Mouse (Mus musculus) kidney, embryonic 14.5 days (tissue): Measurements from ENCODE around the gene Spryd3. TPM values are rescaled to one million over a fixed set of nuclear protein-coding genes. Genes with fewer than 3 reads are reported as not detected.
A peak's percentile ranks its signal among the peaks of the same experiment; 100 is the strongest.

Experiments
- ATAC-seq: fragments of 200-750 bp; cut with Nextera tagmentation; 2 replicates; pipeline ENCODE4 v1.8.0; 2017; ENCODE audit warnings: moderate number of reproducible peaks, mild to moderate bottlenecking, moderate TSS enrichment, moderate library complexity; ENCODE audit not compliant: low FRiP score, low TSS enrichment
- H3K27ac ChIP-seq: fragments of 300-500 bp; sonication (generic); 2 replicates; pipeline ENCODE4 v1.5.1; 2014; ENCODE audit warnings: low read depth, mild to moderate bottlenecking, low read length, moderate library complexity, mixed read lengths
- H3K27me3 ChIP-seq: fragments of 300-500 bp; sonication (generic); 2 replicates; pipeline ENCODE4 v1.6.1; 2014; ENCODE audit warnings: mild to moderate bottlenecking, low read length; ENCODE audit not compliant: control insufficient read depth, insufficient read depth
- H3K36me3 ChIP-seq: fragments of 300-500 bp; sonication (generic); 2 replicates; pipeline ENCODE4 v1.6.1; 2014; ENCODE audit warnings: low read length, mixed read lengths; ENCODE audit not compliant: control insufficient read depth, insufficient read depth
- H3K4me1 ChIP-seq: fragments of 300-500 bp; sonication (generic); 2 replicates; pipeline ENCODE4 v1.6.1; 2014; ENCODE audit warnings: low read length, mixed read lengths; ENCODE audit not compliant: control insufficient read depth, insufficient read depth
- H3K4me2 ChIP-seq: fragments of 300-500 bp; sonication (generic); replicated peaks from 2 replicates; pipeline ENCODE4 v1.6.1; 2014; ENCODE audit warnings: low read depth, mild to moderate bottlenecking, low read length
- H3K4me3 ChIP-seq: fragments of 300-500 bp; sonication (generic); 2 replicates; pipeline ENCODE4 v1.5.1; 2014; ENCODE audit warnings: mild to moderate bottlenecking, low read length
- H3K9ac ChIP-seq: fragments of 300-500 bp; sonication (generic); 2 replicates; pipeline ENCODE4 v1.6.1; 2014; ENCODE audit warnings: low read depth, mild to moderate bottlenecking, low read length, moderate library complexity
- H3K9me3 ChIP-seq: fragments of 300-500 bp; sonication (generic); 2 replicates; pipeline ENCODE4 v1.6.1; 2016; ENCODE audit warnings: low read length; ENCODE audit not compliant: control insufficient read depth
- WGBS: fragments of 180-500 bp; shearing (Covaris S2); extraction: QIAGEN DNeasy Blood & Tissue Kit; methylation state at CpG from one replicate; pipeline ENCODE4 v1.1.7; 2014; 5-methylcytosine and 5-hydroxymethylcytosine counted together
- polyA plus RNA-seq: library from polyadenylated mRNA; unstranded; fragments of >200 nt; fragmentation: Nextera tagmentation; extraction: Ambion mirVana; gene quantifications from 2 replicates; pipeline ENCODE4 v1.2.1, GENCODE M21; 2014

Spryd3 gene
- polyA plus RNA-seq, 1 experiment from 2014 or later = 11.1 TPM

DNA sequence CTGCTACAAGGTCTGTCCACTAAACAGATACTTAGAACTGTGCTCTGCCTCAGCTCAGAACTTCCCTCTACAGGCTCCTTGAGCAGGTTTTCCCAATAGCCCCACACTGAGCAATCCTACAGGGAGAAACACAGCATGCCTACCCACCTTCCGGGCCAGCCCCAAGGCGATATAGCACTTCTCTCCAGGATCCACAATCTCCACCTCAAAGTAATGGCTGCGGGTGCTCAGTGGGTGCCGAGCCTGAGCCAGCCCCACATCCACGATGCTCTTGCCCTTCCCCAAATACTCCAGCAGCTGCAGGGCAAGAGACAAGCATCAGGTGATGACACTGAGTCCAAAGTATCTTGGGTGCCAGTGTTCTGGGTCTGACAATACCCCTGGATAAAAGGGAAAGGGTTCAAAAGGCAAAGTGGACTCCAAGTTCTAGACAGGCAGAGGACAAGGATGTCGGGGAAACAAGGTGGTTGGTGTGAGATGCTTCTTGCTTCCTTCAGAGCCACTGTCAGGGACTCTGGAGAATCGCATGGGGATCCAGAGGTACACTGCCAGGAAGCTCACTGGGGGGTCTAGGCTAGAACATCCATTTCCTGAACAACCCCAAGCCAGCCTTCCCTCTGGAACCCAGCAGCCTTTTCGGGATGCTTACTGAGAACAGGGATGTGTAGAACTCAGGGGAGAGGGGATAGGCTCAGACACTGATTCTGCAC lies 16.8 kb downstream of the Spryd3 start:
- Histone ChIP-seq H3K4me3 (no peak overlapping the region), H3K4me1 (no peaks in the 10 kb centered on the region), H3K36me3 (peaks cover 67% of the 10 kb centered on the region), H3K27ac (no peak overlapping the region), H3K9ac (no peak overlapping the region), H3K4me2 (no peak overlapping the region), H3K27me3 (no peaks in the 10 kb centered on the region), H3K9me3 (no peaks in the 10 kb centered on the region)
- ATAC-seq = no peak
- WGBS = 78% methylated on average over 8 of the region's 8 CpGs

DNA sequence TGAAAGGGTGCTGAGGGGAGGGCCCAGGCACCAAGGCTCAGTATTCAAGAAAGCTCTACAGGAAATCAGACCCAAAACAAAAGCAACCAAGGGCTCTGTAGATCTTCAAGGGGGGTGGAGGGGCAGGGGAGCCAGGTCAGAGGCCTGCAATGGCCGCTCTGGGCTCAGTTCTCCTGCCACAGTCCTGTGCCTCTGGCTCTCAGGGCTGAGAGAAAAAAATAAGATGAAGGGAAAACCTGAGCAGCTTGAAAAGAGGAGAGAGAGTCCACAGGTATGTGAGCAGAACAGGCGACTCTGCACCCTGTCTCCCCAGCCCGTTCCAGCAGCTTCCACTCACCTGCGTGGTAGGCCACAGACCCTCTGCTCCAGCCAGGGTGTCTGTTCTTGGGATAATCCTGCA lies 17.4 kb downstream of the Spryd3 start:
- WGBS = 82% methylated on average over 4 of the region's 4 CpGs
- no peak for ATAC-seq
- no peak overlapping the region for H3K27ac ChIP-seq
- no peak overlapping the region for H3K4me3 ChIP-seq
- no peaks in the 10 kb centered on the region for H3K27me3 ChIP-seq
- no peak overlapping the region for H3K9ac ChIP-seq
- no peaks in the 10 kb centered on the region for H3K4me1 ChIP-seq
- H3K4me2 ChIP-seq = no peak overlapping the region
- no peaks in the 10 kb centered on the region for H3K9me3 ChIP-seq
- peaks cover 73% of the 10 kb centered on the region for H3K36me3 ChIP-seq

DNA sequence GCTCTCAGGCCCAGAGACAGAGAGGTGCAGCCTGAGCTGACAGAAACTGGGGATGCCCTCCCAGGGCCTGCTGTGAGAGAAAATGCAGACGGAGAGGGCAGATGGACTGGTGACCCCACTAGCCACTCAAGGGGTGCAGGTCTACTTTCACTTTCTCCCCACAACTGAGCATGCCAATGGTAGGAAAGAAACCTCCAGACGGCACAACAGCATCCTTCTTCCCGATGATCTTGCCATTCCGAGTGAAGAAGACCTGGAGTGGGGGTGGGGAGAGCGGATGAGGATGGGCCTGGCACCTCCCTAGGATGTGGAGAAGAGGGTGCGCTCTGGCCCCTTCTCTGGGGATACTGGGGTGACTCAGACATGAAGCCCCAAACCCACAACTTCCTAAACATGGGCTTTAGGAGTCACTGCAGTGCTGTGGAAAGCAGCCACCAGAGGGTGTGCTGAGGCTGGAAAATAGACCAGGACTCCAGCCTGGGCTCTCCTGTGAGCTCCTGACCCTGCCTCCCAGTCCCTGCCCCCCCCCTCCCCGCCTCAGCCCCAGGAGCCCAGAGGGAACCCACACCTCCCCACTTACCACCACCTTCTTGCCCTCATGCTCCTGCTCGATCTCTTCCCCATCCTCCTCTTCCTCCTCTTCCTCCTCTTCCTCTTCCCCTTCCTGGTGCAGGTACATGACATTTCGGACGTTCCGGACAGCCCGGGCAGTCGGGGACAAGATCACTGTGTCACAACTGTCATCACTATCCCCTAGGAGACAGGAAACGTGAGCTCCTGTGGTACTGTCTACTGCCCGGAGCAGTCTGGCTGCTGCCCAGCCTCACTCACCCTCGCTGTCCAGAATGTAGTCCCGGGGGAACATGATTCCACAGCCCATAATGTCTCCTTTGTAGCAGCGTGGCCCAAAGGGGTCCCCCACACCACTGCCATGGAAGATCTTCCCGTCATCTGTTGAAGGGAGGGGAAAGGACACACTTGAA lies 18.3 kb downstream of the Spryd3 start:
- Histone ChIP-seq H3K36me3 (peaks cover 79% of the 10 kb centered on the region), H3K27ac (no peak overlapping the region), H3K9ac (no peak overlapping the region), H3K4me2 (no peak overlapping the region), H3K9me3 (no peaks in the 10 kb centered on the region), H3K27me3 (no peaks in the 10 kb centered on the region), H3K4me3 (no peak overlapping the region), H3K4me1 (no peaks in the 10 kb centered on the region)
- peak; percentile 60 for ATAC-seq
- WGBS = 66% methylated on average over 19 of the region's 19 CpGs

DNA sequence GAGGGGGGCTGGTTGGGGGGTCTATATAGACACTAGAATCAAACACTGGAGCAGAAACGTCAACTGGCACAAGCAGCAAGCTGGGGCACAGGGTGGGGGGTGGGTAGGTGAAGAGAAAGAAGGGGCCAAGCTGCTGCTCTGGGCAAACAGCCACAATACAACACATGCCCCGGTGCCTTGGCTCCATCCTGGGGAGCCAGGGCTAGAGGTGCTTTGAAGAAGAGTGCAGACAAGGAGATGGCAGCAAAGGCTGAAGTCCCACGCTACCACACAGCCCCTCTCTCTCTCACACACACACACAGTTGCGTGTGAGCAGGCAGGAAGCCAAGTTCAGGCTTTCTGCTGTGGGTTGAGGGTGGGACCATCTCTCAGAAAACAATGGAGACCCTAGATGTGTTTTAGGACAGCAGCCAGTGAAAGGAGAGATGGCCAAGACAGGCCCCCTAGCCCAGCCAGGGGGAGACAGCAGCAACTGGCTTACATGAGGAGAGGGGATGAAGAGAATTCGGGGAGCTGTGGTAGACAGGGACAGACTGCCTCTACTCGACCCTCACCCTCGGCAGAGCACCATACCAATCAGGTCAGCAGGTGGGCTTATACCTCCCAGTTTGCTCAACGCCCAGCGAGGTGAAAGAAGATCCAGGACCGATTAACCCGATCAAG lies 19.1 kb downstream of the Spryd3 start:
- ATAC-seq = no peak
- Histone ChIP-seq H3K27ac (no peak overlapping the region), H3K4me3 (no peak overlapping the region), H3K9ac (no peak overlapping the region), H3K4me1 (no peaks in the 10 kb centered on the region), H3K4me2 (no peak overlapping the region), H3K27me3 (no peaks in the 10 kb centered on the region), H3K9me3 (no peaks in the 10 kb centered on the region), H3K36me3 (peaks cover 86% of the 10 kb centered on the region)
- 72% methylated on average over 11 of the region's 11 CpGs for WGBS

DNA sequence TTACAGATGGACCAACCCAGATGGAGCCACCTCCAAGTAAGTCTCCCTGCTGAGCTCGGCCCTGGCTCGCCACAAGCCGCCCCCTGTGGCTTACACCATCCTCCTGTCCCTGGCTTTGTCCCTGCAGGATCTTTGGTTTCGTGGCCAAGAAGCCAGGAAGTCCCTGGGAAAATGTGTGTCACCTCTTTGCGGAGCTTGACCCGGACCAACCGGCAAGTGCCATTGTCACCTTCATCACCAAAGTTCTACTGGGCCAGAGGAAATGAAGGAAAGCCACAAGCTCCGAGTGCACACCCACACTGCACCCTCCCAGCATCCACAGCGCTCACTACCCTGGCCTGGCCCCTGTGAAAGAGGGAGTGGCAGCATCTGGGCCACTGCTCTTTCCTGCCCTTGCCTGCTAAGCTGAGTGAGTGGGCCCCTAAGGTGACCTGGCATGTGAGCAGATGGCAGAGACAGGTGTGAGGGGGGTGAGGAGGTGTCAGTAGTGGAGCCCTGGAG lies 20.3 kb downstream of the Spryd3 start:
- Histone ChIP-seq H3K4me3 (no peak overlapping the region), H3K36me3 (peaks cover 87% of the 10 kb centered on the region), H3K27ac (no peak overlapping the region), H3K9me3 (no peaks in the 10 kb centered on the region), H3K4me1 (no peaks in the 10 kb centered on the region), H3K4me2 (no peak overlapping the region), H3K9ac (no peak overlapping the region), H3K27me3 (no peaks in the 10 kb centered on the region)
- 74% methylated on average over 9 of the region's 9 CpGs for WGBS
- ATAC-seq = no peak

DNA sequence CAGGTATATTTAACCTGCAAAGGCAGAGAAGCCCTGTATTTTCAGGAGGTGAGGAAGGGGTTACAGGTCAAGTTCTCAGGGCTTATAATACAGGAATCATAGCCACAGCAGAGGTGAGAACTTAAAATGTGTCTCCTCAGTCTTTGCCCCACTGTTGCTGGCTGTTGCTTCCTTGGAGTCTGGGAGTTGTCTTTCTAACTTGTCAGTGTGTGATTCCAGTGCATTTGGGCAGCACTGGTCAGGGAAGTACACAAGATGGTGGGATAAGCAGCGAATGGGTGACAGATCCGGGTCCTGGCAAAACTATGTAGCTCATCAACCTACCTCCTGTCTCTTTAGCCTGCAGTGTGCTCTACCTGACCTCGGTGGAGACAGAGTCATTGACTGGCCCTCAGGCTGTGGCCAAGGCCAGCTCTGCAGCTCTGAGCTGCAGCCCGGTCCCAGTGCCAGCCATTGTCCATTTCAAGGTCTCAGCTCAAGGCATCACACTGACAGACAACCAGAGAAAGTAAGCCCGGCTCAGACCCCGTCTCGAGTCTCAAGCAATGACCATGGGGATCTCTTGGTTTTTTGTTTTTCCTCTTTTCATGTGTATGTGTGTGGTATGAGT lies 21.3 kb downstream of the Spryd3 start:
- 85% methylated on average over 7 of the region's 7 CpGs for WGBS
- no peak for ATAC-seq
- peaks cover 93% of the 10 kb centered on the region for H3K36me3 ChIP-seq
- no peak overlapping the region for H3K27ac ChIP-seq
- H3K4me3 ChIP-seq = no peak overlapping the region
- no peaks in the 10 kb centered on the region for H3K9me3 ChIP-seq
- no peak overlapping the region for H3K9ac ChIP-seq
- no peaks in the 10 kb centered on the region for H3K27me3 ChIP-seq
- no peak overlapping the region for H3K4me2 ChIP-seq
- 0 out of 2 replicates have a peak, but pooled peaks cover 6% of the 10 kb centered on the region for H3K4me1 ChIP-seq

DNA sequence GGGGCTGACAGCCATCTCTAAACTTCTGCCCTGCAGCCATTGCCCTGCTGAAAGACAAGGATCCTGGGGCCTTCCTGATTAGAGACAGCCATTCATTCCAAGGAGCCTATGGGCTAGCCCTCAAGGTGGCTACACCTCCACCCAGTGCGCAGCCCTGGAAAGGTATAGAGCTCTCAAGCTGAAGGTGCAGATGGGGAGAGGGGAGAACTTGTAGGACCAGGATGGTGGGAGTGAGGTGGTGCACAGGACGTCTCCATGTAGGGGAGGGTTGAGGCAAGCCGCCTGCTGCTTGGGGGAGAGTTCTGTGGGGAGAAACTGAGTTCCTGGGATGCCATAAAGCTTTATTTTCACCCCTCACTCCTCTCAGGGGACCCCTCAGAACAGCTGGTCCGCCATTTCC lies 22.4 kb downstream of the Spryd3 start:
- H3K36me3 ChIP-seq = peaks cover 98% of the 10 kb centered on the region

DNA sequence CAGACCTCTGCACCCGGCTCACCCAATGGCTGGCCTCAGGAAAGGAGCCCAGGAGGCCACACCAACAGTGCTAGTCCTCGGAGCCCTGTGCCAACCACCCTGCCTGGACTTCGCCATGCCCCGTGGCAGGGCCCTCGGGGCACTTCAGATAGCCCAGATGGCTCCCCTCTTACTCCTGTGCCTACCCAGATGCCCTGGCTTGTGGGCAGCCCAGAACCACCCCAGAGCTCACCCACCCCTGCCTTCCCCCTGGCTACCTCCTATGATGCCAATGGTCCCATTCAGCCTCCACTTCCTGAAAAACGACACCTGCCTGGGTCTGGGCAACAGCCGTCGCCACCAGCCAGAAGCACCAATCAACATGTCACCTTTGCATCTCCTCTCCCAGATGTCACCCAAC lies 23.2 kb downstream of the Spryd3 start:
- 0 out of 2 replicates have a peak, but pooled peaks cover 6% of the 10 kb centered on the region for H3K4me1 ChIP-seq
- no peak overlapping the region for H3K4me3 ChIP-seq
- H3K4me2 ChIP-seq = no peak overlapping the region
- peaks cover 98% of the 10 kb centered on the region for H3K36me3 ChIP-seq
- no peak overlapping the region for H3K27ac ChIP-seq
- H3K9ac ChIP-seq = no peak overlapping the region
- no peaks in the 10 kb centered on the region for H3K9me3 ChIP-seq
- H3K27me3 ChIP-seq = no peaks in the 10 kb centered on the region
- WGBS = 69% methylated on average over 8 of the region's 8 CpGs
- no peak for ATAC-seq

More for the DNA sequence above, 22.4 kb downstream of the Spryd3 start:
- ATAC-seq = no peak
- 0 out of 2 replicates have a peak, but pooled peaks cover 6% of the 10 kb centered on the region for H3K4me1 ChIP-seq
- no peaks in the 10 kb centered on the region for H3K9me3 ChIP-seq
- H3K4me3 ChIP-seq = no peak overlapping the region
- no peak overlapping the region for H3K9ac ChIP-seq
- WGBS = 78% methylated on average over 4 of the region's 4 CpGs
- no peaks in the 10 kb centered on the region for H3K27me3 ChIP-seq
- no peak overlapping the region for H3K27ac ChIP-seq
- H3K4me2 ChIP-seq = no peak overlapping the region
